Mouse (Mus musculus): ENCODE data around the gene Gpr141. TPM values are rescaled to one million over a fixed set of nuclear protein-coding genes. Genes with fewer than 3 reads are reported as not detected.
"Not testable (repeated sequence)": the region's sequence is repeated elsewhere in the genome, so short reads cannot be mapped to it uniquely, and the experiment has no call there.

Gene Gpr141
- polyA plus RNA-seq, 1 experiment from 2014 or later: not detected

- Histone ChIP-seq H3K9ac (no peak overlapping the region), H3K4me3 (no peak overlapping the region), H3K4me2 (no peak overlapping the region), H3K27ac (replicated peaks) (no peak overlapping the region), H3K4me1 (replicated peaks) (no peaks in the 10 kb centered on the region), H3K9me3 (no peaks in the 10 kb centered on the region), H3K27me3 (no peaks in the 10 kb centered on the region), H3K36me3 (no peaks in the 10 kb centered on the region)
- no peak for ATAC-seq (ENCODE audit: low FRiP score, low read depth)
- WGBS: 85% methylated on average over 3 of the region's 3 CpGs
These were observed 29.1 kb downstream of the Gpr141 start for GRCm38 (mm10) chr13:19794942-19795341.

DNA sequence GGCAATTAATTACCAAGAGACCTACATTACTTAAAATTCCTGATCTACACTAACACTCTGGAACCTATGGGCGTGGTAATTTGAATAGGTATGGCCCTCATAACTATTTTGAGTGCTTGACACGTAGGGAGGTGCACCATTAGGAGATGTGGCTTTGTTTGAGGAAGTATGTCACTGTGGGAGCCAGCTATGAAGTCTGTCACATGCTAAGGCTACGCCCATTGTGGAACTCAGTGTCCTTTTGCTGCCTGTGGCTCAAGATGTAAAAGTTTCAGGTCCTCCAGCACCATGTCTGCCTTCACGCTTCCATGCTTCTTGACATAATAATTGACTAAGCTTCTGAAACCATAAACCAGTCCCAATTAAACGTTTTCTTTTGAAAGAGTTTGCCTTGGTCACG lies 29.6 kb downstream of the Gpr141 start:
- H3K36me3 ChIP-seq: no peaks in the 10 kb centered on the region
- H3K9ac ChIP-seq: no peak overlapping the region
- 62% methylated on average over 6 of the region's 6 CpGs for WGBS
- no peak overlapping the region for H3K27ac ChIP-seq (replicated peaks)
- H3K4me2 ChIP-seq: no peak overlapping the region
- no peaks in the 10 kb centered on the region for H3K4me1 ChIP-seq (replicated peaks)
- no peak overlapping the region for H3K4me3 ChIP-seq
- no peaks in the 10 kb centered on the region for H3K9me3 ChIP-seq
- ATAC-seq (ENCODE audit: low FRiP score, low read depth): no peak
- H3K27me3 ChIP-seq: no peaks in the 10 kb centered on the region

GRCm38 (mm10) chr13:19793761-19794160 lies 30.3 kb downstream of the Gpr141 start:
- ATAC-seq (ENCODE audit: low FRiP score, low read depth): no peak
- H3K4me3 ChIP-seq: no peak overlapping the region
- H3K36me3 ChIP-seq: no peaks in the 10 kb centered on the region
- no peak overlapping the region for H3K9ac ChIP-seq
- H3K9me3 ChIP-seq: no peaks in the 10 kb centered on the region
- no peak overlapping the region for H3K27ac ChIP-seq (replicated peaks)
- no peaks in the 10 kb centered on the region for H3K4me1 ChIP-seq (replicated peaks)
- H3K27me3 ChIP-seq: no peaks in the 10 kb centered on the region
- no peak overlapping the region for H3K4me2 ChIP-seq
- 68% methylated on average over 4 of the region's 4 CpGs for WGBS

DNA sequence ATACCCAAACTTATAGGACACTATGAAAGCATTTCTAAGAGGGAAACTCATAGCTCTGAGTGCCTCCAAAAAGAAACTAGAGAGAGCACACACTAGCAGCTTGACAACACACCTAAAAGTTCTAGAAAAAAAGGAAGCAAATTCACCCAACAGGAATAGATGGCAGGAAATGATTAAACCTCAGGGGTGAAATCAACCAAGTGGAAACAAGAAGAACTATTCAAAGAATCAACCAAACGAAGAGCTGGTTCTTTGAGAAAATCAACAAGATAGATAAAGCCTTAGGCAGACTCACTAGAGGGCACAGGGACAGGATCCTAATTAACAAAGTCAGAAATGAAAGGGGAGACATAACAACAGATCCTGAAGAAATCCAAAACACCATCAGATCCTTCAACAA lies 36.1 kb downstream of the Gpr141 start:
- WGBS: 52% methylated on average over 1 of the region's 1 CpGs
- H3K36me3 ChIP-seq; H3K4me3 ChIP-seq; H3K27me3 ChIP-seq; H3K9me3 ChIP-seq; H3K27ac ChIP-seq (replicated peaks); H3K4me1 ChIP-seq (replicated peaks); H3K4me2 ChIP-seq; H3K9ac ChIP-seq; ATAC-seq (ENCODE audit: low FRiP score, low read depth): not testable (repeated sequence)

- Histone ChIP-seq H3K4me3 (no peak overlapping the region), H3K27ac (replicated peaks) (no peak overlapping the region), H3K9me3 (no peaks in the 10 kb centered on the region), H3K27me3 (no peaks in the 10 kb centered on the region), H3K9ac (no peak overlapping the region), H3K36me3 (no peaks in the 10 kb centered on the region), H3K4me2 (no peak overlapping the region), H3K4me1 (replicated peaks) (no peaks in the 10 kb centered on the region)
- 87% methylated on average over 1 of the region's 1 CpGs for WGBS
- no peak for ATAC-seq (ENCODE audit: low FRiP score, low read depth)
These were observed 53.9 kb downstream of the Gpr141 start for GRCm38 (mm10) chr13:19770163-19770562.

DNA sequence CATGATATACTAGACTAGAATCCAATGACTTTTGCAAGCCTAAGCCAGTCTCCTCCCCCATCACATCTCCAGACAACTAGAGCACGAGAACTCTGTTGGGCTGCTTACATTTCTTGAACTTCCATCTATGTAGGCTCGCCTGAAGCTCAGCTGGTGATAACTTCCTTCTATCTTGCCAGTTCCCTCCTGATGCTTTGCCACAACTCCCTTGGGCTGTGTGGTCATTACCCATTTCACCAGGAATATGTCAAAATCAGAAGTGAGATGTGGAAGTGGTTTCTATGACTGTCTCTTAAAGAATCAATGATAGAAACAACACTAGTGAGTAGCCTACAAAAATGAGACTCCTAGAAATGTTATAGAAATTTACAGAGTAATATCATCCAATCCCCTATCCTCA lies 56.9 kb downstream of the Gpr141 start:
- 73% methylated on average over 2 of the region's 2 CpGs for WGBS
- no peak overlapping the region for H3K9ac ChIP-seq
- no peak overlapping the region for H3K27ac ChIP-seq (replicated peaks)
- no peak for ATAC-seq (ENCODE audit: low FRiP score, low read depth)
- no peak overlapping the region for H3K4me2 ChIP-seq
- no peak overlapping the region for H3K4me3 ChIP-seq
- H3K4me1 ChIP-seq (replicated peaks): no peaks in the 10 kb centered on the region
- H3K27me3 ChIP-seq: no peaks in the 10 kb centered on the region
- H3K36me3 ChIP-seq: no peaks in the 10 kb centered on the region
- H3K9me3 ChIP-seq: no peaks in the 10 kb centered on the region

DNA sequence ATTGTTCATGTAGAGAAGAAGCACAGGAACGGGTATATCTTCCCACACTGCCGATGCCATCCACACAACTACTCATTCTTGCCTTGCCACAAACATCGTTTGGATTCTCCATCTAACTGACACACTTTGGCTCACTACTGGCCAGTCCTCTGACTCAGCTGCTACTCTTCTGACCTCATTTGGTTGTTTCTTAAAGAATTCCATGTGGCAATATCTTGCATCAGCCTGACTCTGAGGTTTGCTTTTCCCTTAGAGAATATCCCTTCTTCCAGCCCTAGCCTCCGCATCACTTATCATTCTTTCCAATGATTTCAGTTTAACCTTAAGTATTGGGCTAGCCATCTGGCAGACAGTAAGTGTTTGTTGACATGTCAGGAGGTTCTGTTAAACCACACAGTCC lies 59.8 kb downstream of the Gpr141 start:
- no peak overlapping the region for H3K4me3 ChIP-seq
- H3K27me3 ChIP-seq: no peaks in the 10 kb centered on the region
- H3K36me3 ChIP-seq: no peaks in the 10 kb centered on the region

GRCm38 (mm10) chr13:19763211-19763610 lies 60.8 kb downstream of the Gpr141 start:
- H3K27ac ChIP-seq (replicated peaks): no peak overlapping the region
- no peak for ATAC-seq (ENCODE audit: low FRiP score, low read depth)
- no peaks in the 10 kb centered on the region for H3K4me1 ChIP-seq (replicated peaks)
- H3K4me3 ChIP-seq: no peak overlapping the region
- H3K9ac ChIP-seq: no peak overlapping the region
- WGBS: 93% methylated on average over 1 of the region's 1 CpGs
- H3K9me3 ChIP-seq: no peaks in the 10 kb centered on the region
- H3K27me3 ChIP-seq: no peaks in the 10 kb centered on the region
- no peak overlapping the region for H3K4me2 ChIP-seq
- H3K36me3 ChIP-seq: no peaks in the 10 kb centered on the region

More for the DNA sequence above, 59.8 kb downstream of the Gpr141 start:
- H3K4me2 ChIP-seq: no peak overlapping the region
- ATAC-seq (ENCODE audit: low FRiP score, low read depth): no peak
- no peaks in the 10 kb centered on the region for H3K4me1 ChIP-seq (replicated peaks)
- WGBS: 94% methylated on average over 4 of the region's 4 CpGs
- no peaks in the 10 kb centered on the region for H3K9me3 ChIP-seq
- no peak overlapping the region for H3K9ac ChIP-seq
- no peak overlapping the region for H3K27ac ChIP-seq (replicated peaks)

GRCm38 (mm10) chr13:19745741-19746140 lies 78.3 kb downstream of the Gpr141 start:
- Histone ChIP-seq H3K9ac (no peak overlapping the region), H3K36me3 (no peaks in the 10 kb centered on the region), H3K4me1 (replicated peaks) (no peaks in the 10 kb centered on the region), H3K27ac (replicated peaks) (no peak overlapping the region), H3K27me3 (no peaks in the 10 kb centered on the region), H3K4me2 (no peak overlapping the region), H3K4me3 (no peak overlapping the region), H3K9me3 (no peaks in the 10 kb centered on the region)
- no peak for ATAC-seq (ENCODE audit: low FRiP score, low read depth)
- 26% methylated on average over 2 of the region's 2 CpGs for WGBS

DNA sequence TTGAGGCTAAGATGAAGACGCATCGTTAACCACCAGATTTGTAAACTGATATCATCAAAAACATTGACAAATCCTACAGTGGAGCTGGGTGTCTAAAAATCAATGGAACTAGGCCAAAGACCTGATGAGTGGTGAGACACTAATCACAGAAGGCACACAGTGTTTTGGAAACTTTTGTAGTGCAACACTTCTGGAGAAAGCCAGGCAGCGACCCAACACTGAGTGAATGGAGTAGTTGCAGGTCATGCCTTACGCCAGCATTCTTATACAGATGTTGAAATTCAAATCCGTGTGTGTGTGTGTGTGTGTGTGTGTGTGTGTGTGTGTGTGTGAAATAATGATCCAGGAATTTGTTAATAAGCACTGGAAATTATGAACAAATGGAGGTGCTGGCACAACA lies 79.5 kb downstream of the Gpr141 start:
- WGBS: 86% methylated on average over 5 of the region's 5 CpGs
- Histone ChIP-seq H3K4me3 (no peak overlapping the region), H3K9me3 (no peaks in the 10 kb centered on the region), H3K4me2 (no peak overlapping the region), H3K4me1 (replicated peaks) (no peaks in the 10 kb centered on the region), H3K27me3 (no peaks in the 10 kb centered on the region), H3K9ac (no peak overlapping the region), H3K36me3 (no peaks in the 10 kb centered on the region), H3K27ac (replicated peaks) (no peak overlapping the region)
- ATAC-seq (ENCODE audit: low FRiP score, low read depth): no peak

GRCm38 (mm10) chr13:19734597-19734996 lies 89.5 kb downstream of the Gpr141 start:
- no peaks in the 10 kb centered on the region for H3K27me3 ChIP-seq
- H3K4me1 ChIP-seq (replicated peaks): no peaks in the 10 kb centered on the region
- H3K9me3 ChIP-seq: no peaks in the 10 kb centered on the region
- H3K9ac ChIP-seq: no peak overlapping the region
- H3K4me3 ChIP-seq: no peak overlapping the region
- H3K27ac ChIP-seq (replicated peaks): no peak overlapping the region
- ATAC-seq (ENCODE audit: low FRiP score, low read depth): no peak
- WGBS: 78% methylated on average over 5 of the region's 5 CpGs
- no peak overlapping the region for H3K4me2 ChIP-seq
- no peaks in the 10 kb centered on the region for H3K36me3 ChIP-seq

DNA sequence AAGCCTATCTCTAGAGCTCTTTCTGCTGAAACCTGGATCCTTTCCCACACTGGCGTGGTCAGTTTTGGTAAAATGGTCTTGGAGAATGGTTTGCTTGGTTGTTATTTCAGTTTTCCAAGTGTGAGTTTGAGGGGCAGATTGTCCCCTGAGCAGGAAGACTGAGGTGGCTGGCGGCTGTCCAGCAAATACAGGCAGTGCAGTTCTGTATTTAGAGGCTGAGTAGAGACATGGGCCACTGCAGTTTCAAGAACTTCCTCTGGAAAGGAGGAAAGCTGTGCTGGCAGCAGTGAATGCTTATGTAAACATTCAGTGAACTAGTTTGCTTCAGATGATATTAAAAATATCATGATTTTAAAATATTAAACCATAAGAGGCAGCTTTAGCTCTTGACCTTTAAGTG lies 93.2 kb downstream of the Gpr141 start:
- no peak for ATAC-seq (ENCODE audit: low FRiP score, low read depth)
- no peak overlapping the region for H3K9ac ChIP-seq
- WGBS: 88% methylated on average over 2 of the region's 2 CpGs
- no peak overlapping the region for H3K4me2 ChIP-seq
- no peaks in the 10 kb centered on the region for H3K36me3 ChIP-seq
- no peaks in the 10 kb centered on the region for H3K9me3 ChIP-seq
- no peak overlapping the region for H3K27ac ChIP-seq (replicated peaks)
- no peaks in the 10 kb centered on the region for H3K27me3 ChIP-seq
- no peaks in the 10 kb centered on the region for H3K4me1 ChIP-seq (replicated peaks)
- no peak overlapping the region for H3K4me3 ChIP-seq

DNA sequence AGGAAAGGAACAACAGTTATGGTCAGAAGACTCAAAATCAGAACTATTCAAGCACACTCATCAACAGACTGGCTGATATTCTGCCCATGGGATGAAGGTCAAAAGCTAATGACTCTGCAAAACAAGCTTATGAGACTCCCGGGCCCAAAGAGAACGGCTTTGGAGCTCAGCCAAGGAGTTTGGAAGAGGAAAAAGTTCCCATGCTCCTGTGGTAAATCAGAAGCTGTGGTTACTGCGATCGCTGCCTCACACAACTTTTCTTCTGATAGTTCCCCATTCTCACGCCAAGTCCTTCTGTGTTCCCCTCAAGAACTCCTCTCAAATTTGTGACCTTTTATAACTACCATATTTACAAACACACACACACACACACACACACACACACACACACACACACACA lies 105.1 kb downstream of the Gpr141 start:
- no peak for ATAC-seq (ENCODE audit: low FRiP score, low read depth)

More for the DNA sequence above, 105.1 kb downstream of the Gpr141 start:
- 58% methylated on average over 5 of the region's 5 CpGs for WGBS
- H3K4me2 ChIP-seq: no peak overlapping the region
- H3K27me3 ChIP-seq: no peaks in the 10 kb centered on the region
- H3K4me1 ChIP-seq (replicated peaks): 0 out of 2 replicates have a peak, but pooled peaks cover 2% of the 10 kb centered on the region
- no peak overlapping the region for H3K27ac ChIP-seq (replicated peaks)
- no peak overlapping the region for H3K9ac ChIP-seq
- no peaks in the 10 kb centered on the region for H3K36me3 ChIP-seq
- no peak overlapping the region for H3K4me3 ChIP-seq
- no peaks in the 10 kb centered on the region for H3K9me3 ChIP-seq
